Mouse (Mus musculus) stomach, postnatal 0 days (tissue): ENCODE data around the gene Panx3. TPM values are rescaled to one million over a fixed set of nuclear protein-coding genes. Genes with fewer than 3 reads are reported as not detected.

Source experiments
- ATAC-seq: fragments of 200-750 bp; cut with Nextera tagmentation; 2 replicates; pipeline ENCODE4 v1.8.0; 2017; ENCODE audit not compliant: low FRiP score, low TSS enrichment
- DNase-seq: peaks from one replicate; pipeline ENCODE4 v3.0.0-alpha.2; 2016; ENCODE audit warnings: low spot score
- H3K27ac ChIP-seq: fragments of 300-500 bp; sonication (generic); replicated peaks from 2 replicates; pipeline ENCODE4 v1.5.1; 2014; ENCODE audit warnings: mild to moderate bottlenecking, control low read depth
- H3K27me3 ChIP-seq: fragments of 300-500 bp; sonication (generic); 2 replicates; pipeline ENCODE4 v1.6.1; 2014; ENCODE audit warnings: low read length; ENCODE audit not compliant: control insufficient read depth, insufficient read depth
- H3K36me3 ChIP-seq: fragments of 300-500 bp; sonication (generic); 2 replicates; pipeline ENCODE4 v1.6.1; 2014; ENCODE audit warnings: low read length, mixed read lengths; ENCODE audit not compliant: control insufficient read depth, insufficient read depth
- H3K4me1 ChIP-seq: fragments of 300-500 bp; sonication (generic); replicated peaks from 2 replicates; pipeline ENCODE4 v1.6.1; 2014; ENCODE audit warnings: antibody characterized with exemption; ENCODE audit not compliant: control insufficient read depth, insufficient read depth
- H3K4me2 ChIP-seq: fragments of 300-500 bp; sonication (generic); replicated peaks from 2 replicates; pipeline ENCODE4 v1.6.1; 2014; ENCODE audit warnings: low read depth, mild to moderate bottlenecking, control low read depth, moderate library complexity
- H3K4me3 ChIP-seq: fragments of 300-500 bp; sonication (generic); 2 replicates; pipeline ENCODE4 v1.5.1; 2014; ENCODE audit warnings: low read depth, low read length, control low read depth
- H3K9ac ChIP-seq: fragments of 300-500 bp; sonication (generic); 2 replicates; pipeline ENCODE4 v1.6.1; 2014; ENCODE audit warnings: mild to moderate bottlenecking, low read length, control low read depth, mixed read lengths
- H3K9me3 ChIP-seq: fragments of 300-500 bp; sonication (generic); 2 replicates; pipeline ENCODE4 v1.6.1; 2016; ENCODE audit warnings: low read length; ENCODE audit not compliant: control insufficient read depth
- CTCF ChIP-seq: IDR thresholded peaks from 2 replicates; pipeline ENCODE4 v1.5.1; 2016; ENCODE audit warnings: antibody characterized with exemption, low read depth, mild to moderate bottlenecking, moderate library complexity
- EP300 ChIP-seq: optimal IDR thresholded peaks from 2 replicates; pipeline ENCODE3; 2016; ENCODE audit warnings: antibody characterized with exemption
- WGBS: fragments of 180-500 bp; shearing (Covaris S2); extraction: QIAGEN DNeasy Blood & Tissue Kit; methylation state at CpG from one replicate; pipeline ENCODE4 v1.1.7; 2014; 5-methylcytosine and 5-hydroxymethylcytosine counted together
- polyA plus RNA-seq: library from polyadenylated mRNA; unstranded; fragments of >200 nt; fragmentation: Nextera tagmentation; extraction: Ambion mirVana; gene quantifications from 2 replicates; pipeline ENCODE4 v1.2.1, GENCODE M21; 2015

Gene Panx3
- polyA plus RNA-seq, 1 experiment from 2014 or later = not detected

GRCm38 (mm10) chr9:37624502-37624901 lies 44.5 kb downstream of the Panx3 start:
- 75% methylated on average over 1 of the region's 1 CpGs for WGBS
- TF ChIP-seq CTCF = no peak
- TF ChIP-seq EP300 = no peak
- no peak overlapping the region for H3K4me3 ChIP-seq
- H3K9ac ChIP-seq = no peak overlapping the region
- H3K27me3 ChIP-seq = no peaks in the 10 kb centered on the region
- no peaks in the 10 kb centered on the region for H3K9me3 ChIP-seq
- H3K27ac ChIP-seq = no peak overlapping the region
- DNase-seq = no peak
- H3K4me2 ChIP-seq = no peak overlapping the region
- no peaks in the 10 kb centered on the region for H3K36me3 ChIP-seq
- no peak for ATAC-seq
- H3K4me1 ChIP-seq = no peaks in the 10 kb centered on the region

- Histone ChIP-seq H3K4me3 (no peak overlapping the region), H3K36me3 (no peaks in the 10 kb centered on the region), H3K9ac (no peak overlapping the region), H3K4me1 (no peaks in the 10 kb centered on the region), H3K4me2 (no peak overlapping the region), H3K27ac (no peak overlapping the region), H3K9me3 (no peaks in the 10 kb centered on the region), H3K27me3 (no peaks in the 10 kb centered on the region)
- no peak for TF ChIP-seq EP300
- TF ChIP-seq CTCF = no peak
- ATAC-seq (no peak), DNase-seq (no peak)
- WGBS = 66% methylated on average over 3 of the region's 3 CpGs
Observed at GRCm38 (mm10) chr9:37623981-37624380, 45.1 kb downstream of the Panx3 start.

- 80% methylated on average over 6 of the region's 6 CpGs for WGBS
- no peak for ATAC-seq
- no peak for TF ChIP-seq CTCF
- no peak for TF ChIP-seq EP300
Observed at GRCm38 (mm10) chr9:37621290-37621689, 47.7 kb downstream of the Panx3 start.

GRCm38 (mm10) chr9:37616770-37617169 lies 52.3 kb downstream of the Panx3 start:
- H3K27ac ChIP-seq = no peak overlapping the region
- no peak overlapping the region for H3K9ac ChIP-seq
- peak; percentile 86 for TF ChIP-seq CTCF
- no peak for TF ChIP-seq EP300
- no peaks in the 10 kb centered on the region for H3K4me1 ChIP-seq
- H3K36me3 ChIP-seq = no peaks in the 10 kb centered on the region
- WGBS = 62% methylated on average over 2 of the region's 2 CpGs
- H3K4me3 ChIP-seq = no peak overlapping the region
- ATAC-seq = no peak
- no peaks in the 10 kb centered on the region for H3K9me3 ChIP-seq
- no peaks in the 10 kb centered on the region for H3K27me3 ChIP-seq
- DNase-seq = peak; percentile 17
- H3K4me2 ChIP-seq = no peak overlapping the region

More at GRCm38 (mm10) chr9:37621290-37621689, 47.7 kb downstream of the Panx3 start:
- Histone ChIP-seq H3K9ac (no peak overlapping the region), H3K4me3 (no peak overlapping the region), H3K4me1 (no peaks in the 10 kb centered on the region), H3K4me2 (no peak overlapping the region), H3K36me3 (no peaks in the 10 kb centered on the region), H3K9me3 (no peaks in the 10 kb centered on the region), H3K27ac (no peak overlapping the region), H3K27me3 (no peaks in the 10 kb centered on the region)
- no peak for DNase-seq

GRCm38 (mm10) chr9:37615220-37615619 lies 53.8 kb downstream of the Panx3 start:
- TF ChIP-seq EP300 = no peak
- no peak for TF ChIP-seq CTCF
- no peaks in the 10 kb centered on the region for H3K9me3 ChIP-seq
- no peak overlapping the region for H3K9ac ChIP-seq
- DNase-seq (no peak), ATAC-seq (no peak)
- no peaks in the 10 kb centered on the region for H3K4me1 ChIP-seq
- no peak overlapping the region for H3K27ac ChIP-seq
- H3K27me3 ChIP-seq = no peaks in the 10 kb centered on the region
- H3K4me2 ChIP-seq = no peak overlapping the region
- 71% methylated on average over 5 of the region's 5 CpGs for WGBS
- H3K36me3 ChIP-seq = no peaks in the 10 kb centered on the region
- H3K4me3 ChIP-seq = no peak overlapping the region

GRCm38 (mm10) chr9:37614316-37614715 lies 54.7 kb downstream of the Panx3 start:
- Histone ChIP-seq H3K27ac (no peak overlapping the region), H3K36me3 (no peaks in the 10 kb centered on the region), H3K9me3 (no peaks in the 10 kb centered on the region), H3K4me3 (peak overlapping the region; percentile 72; the same call in 1 of the 2 replicates), H3K4me1 (no peaks in the 10 kb centered on the region), H3K27me3 (no peaks in the 10 kb centered on the region), H3K4me2 (peak overlapping the region; percentile 72; the same call in 1 of the 2 replicates), H3K9ac (no peak overlapping the region; the same call in 1 of the 2 replicates)
- 0 out of 2 replicates have a peak, but pooled peaks have one; percentile 4 for TF ChIP-seq CTCF
- TF ChIP-seq EP300 = no peak
- ATAC-seq (no peak; the same call in 1 of the 2 replicates), DNase-seq (no peak)
